Mouse (Mus musculus) ES-E14 (cell line): ENCODE measurements around the gene Slc17a7. TPM values are rescaled to one million over a fixed set of nuclear protein-coding genes. Genes with fewer than 3 reads are reported as not detected.

ENCODE experiments used
- DNase-seq: peaks from one replicate; pipeline ENCODE4 v3.0.0-alpha.2; 2013; ENCODE audit warnings: low read depth, low spot score
- H3K27ac ChIP-seq: 2 replicates; pipeline ENCODE4 v1.5.1; 2012; ENCODE audit warnings: low read depth, mild to moderate bottlenecking, low read length, moderate library complexity, mixed read lengths; ENCODE audit not compliant: poor library complexity, insufficient read depth, severe bottlenecking
- H3K36me3 ChIP-seq: 2 replicates; pipeline ENCODE4 v1.6.1; 2012; ENCODE audit warnings: mild to moderate bottlenecking, low read length, moderate library complexity, mixed read lengths; ENCODE audit not compliant: control insufficient read depth, poor library complexity, insufficient read depth, severe bottlenecking
- H3K4me1 ChIP-seq, 2 experiments: fragments of 150-350 bp in 1 of 2; sonication (generic) in 1 of 2; 2 replicates each; pipeline ENCODE4 v1.6.1; 2012; ENCODE audit warnings: low read length in 2 of 2, mild to moderate bottlenecking in 1 of 2, mixed read lengths in 1 of 2; ENCODE audit not compliant: control insufficient read depth in 2 of 2, insufficient read depth in 2 of 2, poor library complexity in 1 of 2
- H3K4me3 ChIP-seq, 2 experiments: fragments of 150-350 bp in 1 of 2; sonication (generic) in 1 of 2; 2 replicates each; pipeline ENCODE4 v1.5.1; 2012; ENCODE audit warnings: low read length in 2 of 2, low read depth in 1 of 2, mild to moderate bottlenecking in 1 of 2, mixed read lengths in 1 of 2; ENCODE audit not compliant: insufficient read depth in 1 of 2, poor library complexity in 1 of 2, severe bottlenecking in 1 of 2
- H3K9ac ChIP-seq: 2 replicates; pipeline ENCODE4 v1.6.1; 2012; ENCODE audit warnings: low read depth, mild to moderate bottlenecking, low read length, mixed read lengths; ENCODE audit not compliant: poor library complexity, insufficient read depth, severe bottlenecking
- H3K9me3 ChIP-seq: fragments of 150-350 bp; sonication (generic); 2 replicates; pipeline ENCODE4 v1.6.1; 2012; ENCODE audit warnings: low read depth, mild to moderate bottlenecking, low read length; ENCODE audit not compliant: control insufficient read depth, insufficient read depth
- CHD2 ChIP-seq: IDR thresholded peaks from 2 replicates; pipeline ENCODE4 v1.6.1; 2014; ENCODE audit warnings: mild to moderate bottlenecking, low read depth, low read length, inconsistent platforms
- HCFC1 ChIP-seq: IDR thresholded peaks from 2 replicates; pipeline ENCODE4 v1.6.1; 2012; ENCODE audit warnings: low read length, inconsistent platforms, borderline replicate concordance; ENCODE audit not compliant: insufficient read depth
- MAFK ChIP-seq: IDR thresholded peaks from 2 replicates; pipeline ENCODE4 v1.6.1; 2014; ENCODE audit warnings: mild to moderate bottlenecking, low read depth, low read length, inconsistent platforms; ENCODE audit not compliant: insufficient read depth
- ZC3H11A ChIP-seq: IDR thresholded peaks from 2 replicates; pipeline ENCODE4 v1.6.1; 2012; ENCODE audit warnings: low read depth, mild to moderate bottlenecking, inconsistent platforms, low read length, borderline replicate concordance
- ZNF384 ChIP-seq: IDR thresholded peaks from 2 replicates; pipeline ENCODE4 v1.6.1; 2012; ENCODE audit warnings: low read depth, low read length, inconsistent platforms
- in situ Hi-C, 2 experiments: fragments of 600-800 bp; cut with MboI; formaldehyde crosslinking; loops; one replicate each; pipeline ENCODE4 v1.15.1; 2025; ENCODE audit warnings: low sequenced_read_pairs in 2 of 2, inconsistent platforms in 1 of 2; ENCODE audit not compliant: unreplicated experiment in 2 of 2
- total RNA-seq: library from RNA; depleted of rRNA; stranded (reverse); fragments of 300-350 nt; gene quantifications from 2 replicates; pipeline ENCODE4 v1.2.3, GENCODE M21; 2012

Gene Slc17a7
- total RNA-seq, 1 experiment: 3.4 TPM

DNA sequence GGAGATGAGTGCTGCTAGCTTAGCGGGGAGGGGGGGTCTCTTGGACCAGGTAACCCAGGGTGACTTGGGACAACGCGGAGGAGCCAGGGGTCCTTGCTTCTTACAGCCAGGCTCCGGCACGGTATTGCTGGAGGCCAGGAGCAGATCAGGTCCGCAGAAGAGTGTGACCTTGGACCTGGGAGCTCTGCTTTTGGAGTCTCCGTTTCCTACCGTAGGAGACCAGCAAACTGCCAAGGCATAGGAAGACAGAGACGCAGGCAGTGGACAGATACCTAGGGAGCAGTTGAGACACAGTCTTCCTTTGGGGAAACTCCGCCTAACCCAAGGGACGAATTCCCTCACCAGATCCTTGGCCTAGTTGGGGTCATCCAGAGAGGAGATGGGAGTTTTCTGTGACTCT is 2.0 kb downstream of the Slc17a7 start:
- no peak overlapping the region for H3K4me3 ChIP-seq
- DNase-seq: no peak
- H3K36me3 ChIP-seq: no peaks in the 10 kb centered on the region
- no peak overlapping the region for H3K27ac ChIP-seq
- H3K9me3 ChIP-seq: no peaks in the 10 kb centered on the region
- in situ Hi-C loops: no loop called here
- TF ChIP-seq MAFK: no peak
- TF ChIP-seq ZNF384: no peak
- no peak for TF ChIP-seq ZC3H11A
- no peak for TF ChIP-seq CHD2
- TF ChIP-seq HCFC1: no peak
- H3K9ac ChIP-seq: no peak overlapping the region
- peaks cover 2 to 21% of the 10 kb centered on the region in 2 experiments; a peak in 2 of 4 replicates for H3K4me1 ChIP-seq

DNA sequence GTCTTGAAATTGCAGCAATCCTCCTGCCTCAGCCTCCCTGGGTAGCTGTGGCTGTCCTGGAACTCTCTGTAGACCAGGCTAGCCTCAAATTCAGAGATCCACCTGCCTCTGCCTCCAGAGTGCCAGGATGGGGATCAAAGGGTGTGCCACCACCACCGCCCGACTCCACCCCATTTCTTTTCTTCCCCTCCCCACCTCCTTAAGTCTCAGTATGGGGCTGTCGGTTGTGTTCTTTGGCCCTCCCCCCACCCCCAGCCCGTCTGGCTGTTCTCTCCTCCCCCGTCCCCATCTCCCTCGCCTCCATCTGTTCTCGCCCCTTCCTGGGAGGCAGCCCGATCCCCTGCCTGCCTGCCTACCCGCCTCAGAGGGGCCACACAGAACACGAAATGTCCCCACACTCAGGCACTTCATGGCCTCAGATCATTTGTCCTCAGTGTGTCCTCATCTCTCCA is 3.2 kb downstream of the Slc17a7 start:
- Histone ChIP-seq H3K9me3 (no peaks in the 10 kb centered on the region), H3K36me3 (no peaks in the 10 kb centered on the region), H3K4me3 (no peak overlapping the region), H3K4me1 (peaks cover 4 to 25% of the 10 kb centered on the region in 2 experiments; a peak in 3 of 4 replicates), H3K27ac (no peak overlapping the region), H3K9ac (0 out of 2 replicates have a peak overlapping the region, but pooled peaks have one; percentile 8)
- no peak for DNase-seq
- in situ Hi-C loops: no loop called here
- TF ChIP-seq ZC3H11A (no peak), MAFK (no peak), CHD2 (no peak), ZNF384 (no peak), HCFC1 (no peak)

DNA sequence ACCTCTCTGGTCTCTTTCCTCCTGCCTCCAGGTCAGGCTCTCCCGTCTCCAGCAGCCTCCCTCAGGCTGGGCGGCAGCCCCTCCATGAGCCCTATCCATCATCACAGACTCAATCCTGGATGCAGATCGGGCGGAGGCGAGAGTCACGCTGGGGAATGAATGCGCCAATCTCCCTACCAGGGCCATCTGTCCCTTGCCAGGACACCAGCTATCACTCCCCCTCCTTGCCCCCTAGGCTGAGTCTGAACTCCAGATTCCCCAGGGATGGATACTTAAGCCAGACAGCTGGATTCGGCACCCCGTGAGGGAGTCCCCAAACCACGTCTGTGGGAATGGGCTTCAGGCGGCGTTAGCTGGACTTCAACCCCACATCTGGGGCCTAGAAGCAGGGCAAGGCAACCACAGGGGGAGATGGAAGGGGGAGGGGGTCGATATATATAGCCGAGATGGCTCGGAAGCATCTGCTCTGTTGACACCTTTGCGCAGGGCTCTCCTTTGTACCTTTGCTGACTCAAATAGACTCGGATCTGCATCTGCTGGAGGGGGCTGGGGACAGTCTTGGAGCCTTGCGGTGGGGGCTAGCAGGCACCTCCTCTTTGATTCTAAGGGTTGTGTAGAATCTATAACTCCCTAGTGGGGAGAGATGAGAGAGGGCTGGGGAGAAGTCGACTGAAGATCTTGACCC is 4.2 kb downstream of the Slc17a7 start:
- peak overlapping the region in 1 of 2 experiments; percentile 26; a peak in 2 of 4 replicates for H3K4me3 ChIP-seq
- H3K9ac ChIP-seq: 0 out of 2 replicates have a peak overlapping the region, but pooled peaks have one; percentile 5
- H3K27ac ChIP-seq: no peak overlapping the region
- H3K9me3 ChIP-seq: no peaks in the 10 kb centered on the region
- peaks cover 4 to 33% of the 10 kb centered on the region in 2 experiments for H3K4me1 ChIP-seq
- no peak for TF ChIP-seq ZC3H11A
- no peak for TF ChIP-seq CHD2
- no peak for TF ChIP-seq HCFC1
- no peak for TF ChIP-seq ZNF384
- TF ChIP-seq MAFK: no peak
- DNase-seq: no peak
- in situ Hi-C loops: no loop called here
- no peaks in the 10 kb centered on the region for H3K36me3 ChIP-seq

DNA sequence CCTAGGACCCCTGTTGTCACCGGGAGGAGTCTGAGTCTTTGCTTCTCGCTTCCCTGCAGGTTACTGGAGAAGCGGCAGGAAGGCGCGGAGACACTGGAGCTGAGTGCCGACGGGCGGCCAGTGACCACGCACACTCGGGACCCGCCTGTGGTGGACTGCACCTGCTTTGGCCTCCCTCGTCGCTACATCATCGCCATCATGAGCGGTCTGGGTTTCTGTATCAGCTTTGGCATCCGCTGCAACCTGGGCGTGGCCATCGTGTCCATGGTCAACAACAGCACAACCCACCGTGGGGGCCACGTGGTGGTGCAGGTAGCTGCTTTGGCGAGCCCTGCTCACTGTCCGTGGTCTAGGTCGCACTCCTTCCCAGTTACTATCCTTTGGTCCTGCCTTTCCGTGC is 4.9 kb downstream of the Slc17a7 start:
- DNase-seq: no peak
- in situ Hi-C loops: no loop called here
- no peak overlapping the region for H3K9ac ChIP-seq
- H3K36me3 ChIP-seq: no peaks in the 10 kb centered on the region
- H3K4me3 ChIP-seq: peak overlapping the region; percentile 6 to 26; a peak in 2 of 4 replicates
- no peak overlapping the region for H3K27ac ChIP-seq
- TF ChIP-seq CHD2 (no peak), MAFK (no peak), ZNF384 (no peak), ZC3H11A (no peak), HCFC1 (no peak)
- H3K4me1 ChIP-seq: peaks cover 2 to 33% of the 10 kb centered on the region in 2 experiments
- no peaks in the 10 kb centered on the region for H3K9me3 ChIP-seq

DNA sequence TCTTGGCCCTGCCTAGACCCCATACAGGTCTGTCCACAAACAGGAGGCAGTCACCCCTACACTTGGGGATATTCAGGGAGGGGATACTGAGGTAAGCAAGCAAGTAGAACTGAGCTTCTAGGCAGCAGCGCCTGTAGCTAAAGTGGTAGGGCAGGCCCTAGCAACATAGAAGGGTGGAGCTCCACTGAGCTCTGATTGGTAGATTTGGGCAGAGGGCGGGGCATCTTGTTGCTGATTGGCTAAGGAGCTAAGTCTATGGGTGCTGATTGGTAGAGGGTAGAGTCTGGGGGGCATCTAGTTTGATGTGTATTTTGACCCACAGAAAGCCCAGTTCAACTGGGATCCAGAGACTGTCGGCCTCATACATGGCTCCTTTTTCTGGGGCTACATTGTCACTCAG is 5.7 kb downstream of the Slc17a7 start:
- no peak for TF ChIP-seq MAFK
- no peak for TF ChIP-seq HCFC1
- TF ChIP-seq CHD2: no peak; the same call in 1 of the 2 replicates
- no peak for TF ChIP-seq ZC3H11A
- no peak for TF ChIP-seq ZNF384

More for the DNA sequence above, 5.7 kb downstream of the Slc17a7 start:
- Histone ChIP-seq H3K9me3 (no peaks in the 10 kb centered on the region), H3K4me3 (no peak overlapping the region), H3K9ac (no peak overlapping the region), H3K36me3 (no peaks in the 10 kb centered on the region), H3K27ac (no peak overlapping the region), H3K4me1 (peaks cover 2 to 31% of the 10 kb centered on the region in 2 experiments)
- DNase-seq: no peak
- in situ Hi-C loops: no loop called here
